Mouse (Mus musculus): ENCODE results near the gene Atp8b2. TPM values are rescaled to one million over a fixed set of nuclear protein-coding genes. Genes with fewer than 3 reads are reported as not detected.
A peak's percentile ranks its signal among the peaks of the same experiment; 100 is the strongest.

Gene Atp8b2
- polyA plus RNA-seq, 1 experiment: 26.8 TPM

GRCm38 (mm10) chr3:89908836-89909235 lies 54.5 kb downstream of the Atp8b2 start:
- H3K27ac ChIP-seq (ENCODE audit: insufficient read depth, low read length): no peak overlapping the region
- H3K27me3 ChIP-seq (ENCODE audit: control insufficient read depth, insufficient read depth, low read length, poor library complexity, severe bottlenecking): no peaks in the 10 kb centered on the region
- no peaks in the 10 kb centered on the region for H3K9me3 ChIP-seq (replicated peaks; ENCODE audit: control insufficient read depth, insufficient read depth, low read length, poor library complexity, severe bottlenecking)
- TF ChIP-seq POLR2A (IDR thresholded peaks at IDR 0.05; ENCODE audit: insufficient read depth, low read length) (no peak), EP300 (IDR thresholded peaks at IDR 0.05; ENCODE audit: insufficient read depth, low read depth, low read length) (no peak), CTCF (IDR thresholded peaks at IDR 0.05; ENCODE audit: low read depth, low read length) (no peak)
- H3K36me3 ChIP-seq (ENCODE audit: control insufficient read depth, insufficient read depth, low read length, poor library complexity, severe bottlenecking): no peaks in the 10 kb centered on the region
- no peak overlapping the region for H3K4me3 ChIP-seq (ENCODE audit: low read depth, low read length)
- no peaks in the 10 kb centered on the region for H3K4me1 ChIP-seq (ENCODE audit: control insufficient read depth, insufficient read depth, low read length)
- H3K9ac ChIP-seq (ENCODE audit: low read depth, poor library complexity, severe bottlenecking): no peak overlapping the region

- Histone ChIP-seq H3K27me3 (ENCODE audit: control insufficient read depth, insufficient read depth, low read length, poor library complexity, severe bottlenecking) (no peaks in the 10 kb centered on the region), H3K4me3 (ENCODE audit: low read depth, low read length) (no peak overlapping the region), H3K9ac (ENCODE audit: low read depth, poor library complexity, severe bottlenecking) (no peak overlapping the region), H3K4me1 (ENCODE audit: control insufficient read depth, insufficient read depth, low read length) (no peaks in the 10 kb centered on the region), H3K9me3 (replicated peaks; ENCODE audit: control insufficient read depth, insufficient read depth, low read length, poor library complexity, severe bottlenecking) (no peaks in the 10 kb centered on the region), H3K36me3 (ENCODE audit: control insufficient read depth, insufficient read depth, low read length, poor library complexity, severe bottlenecking) (no peaks in the 10 kb centered on the region), H3K27ac (ENCODE audit: insufficient read depth, low read length) (no peak overlapping the region)
- no peak for TF ChIP-seq CTCF (IDR thresholded peaks at IDR 0.05; ENCODE audit: low read depth, low read length)
- no peak for TF ChIP-seq EP300 (IDR thresholded peaks at IDR 0.05; ENCODE audit: insufficient read depth, low read depth, low read length)
- no peak for TF ChIP-seq POLR2A (IDR thresholded peaks at IDR 0.05; ENCODE audit: insufficient read depth, low read length)
Observed at GRCm38 (mm10) chr3:89907846-89908245, 55.5 kb downstream of the Atp8b2 start.

- Histone ChIP-seq H3K9ac (ENCODE audit: low read depth, poor library complexity, severe bottlenecking) (no peak overlapping the region), H3K36me3 (ENCODE audit: control insufficient read depth, insufficient read depth, low read length, poor library complexity, severe bottlenecking) (no peaks in the 10 kb centered on the region), H3K27ac (ENCODE audit: insufficient read depth, low read length) (no peak overlapping the region), H3K27me3 (ENCODE audit: control insufficient read depth, insufficient read depth, low read length, poor library complexity, severe bottlenecking) (no peaks in the 10 kb centered on the region), H3K4me3 (ENCODE audit: low read depth, low read length) (no peak overlapping the region), H3K9me3 (replicated peaks; ENCODE audit: control insufficient read depth, insufficient read depth, low read length, poor library complexity, severe bottlenecking) (no peaks in the 10 kb centered on the region), H3K4me1 (ENCODE audit: control insufficient read depth, insufficient read depth, low read length) (peaks cover 6% of the 10 kb centered on the region)
- TF ChIP-seq POLR2A (IDR thresholded peaks at IDR 0.05; ENCODE audit: insufficient read depth, low read length): no peak
- no peak for TF ChIP-seq EP300 (IDR thresholded peaks at IDR 0.05; ENCODE audit: insufficient read depth, low read depth, low read length)
- no peak for TF ChIP-seq CTCF (IDR thresholded peaks at IDR 0.05; ENCODE audit: low read depth, low read length)
Observed at GRCm38 (mm10) chr3:89899511-89899908, 63.8 kb downstream of the Atp8b2 start.

DNA sequence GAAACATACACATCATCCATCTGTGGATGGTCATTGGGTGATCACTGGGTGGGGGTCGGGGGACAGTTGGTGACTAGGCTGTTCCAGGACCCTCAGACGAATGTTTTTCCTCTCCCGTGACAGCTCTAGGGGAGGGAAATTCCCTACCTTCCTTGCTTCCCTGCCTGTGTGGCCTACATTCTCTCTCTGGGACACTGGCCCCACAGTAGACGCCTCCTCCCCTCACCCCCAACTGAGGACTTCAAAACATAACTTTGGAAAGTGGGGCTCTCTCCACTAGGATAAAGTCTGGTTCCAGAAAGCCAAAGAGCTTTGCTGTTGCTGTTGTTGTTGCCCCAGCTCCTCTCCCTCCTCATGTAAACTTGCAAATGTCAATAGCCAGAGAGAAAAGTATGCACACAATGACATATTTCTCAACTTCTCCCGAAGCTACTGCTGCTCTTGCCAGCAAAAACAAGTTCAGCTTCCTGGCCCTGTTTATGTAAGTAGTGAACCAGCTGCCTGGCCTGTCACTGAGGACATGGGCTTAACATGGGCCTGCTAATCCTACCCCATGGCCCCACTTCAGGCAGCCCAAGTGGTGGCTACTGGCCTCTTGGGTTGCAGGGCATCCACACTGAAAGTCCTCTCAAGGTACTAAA lies 64.3 kb downstream of the Atp8b2 start:
- Histone ChIP-seq H3K4me1 (ENCODE audit: control insufficient read depth, insufficient read depth, low read length) (peaks cover 6% of the 10 kb centered on the region), H3K36me3 (ENCODE audit: control insufficient read depth, insufficient read depth, low read length, poor library complexity, severe bottlenecking) (no peaks in the 10 kb centered on the region), H3K4me3 (ENCODE audit: low read depth, low read length) (no peak overlapping the region), H3K27ac (ENCODE audit: insufficient read depth, low read length) (no peak overlapping the region), H3K9me3 (replicated peaks; ENCODE audit: control insufficient read depth, insufficient read depth, low read length, poor library complexity, severe bottlenecking) (no peaks in the 10 kb centered on the region), H3K27me3 (ENCODE audit: control insufficient read depth, insufficient read depth, low read length, poor library complexity, severe bottlenecking) (no peaks in the 10 kb centered on the region), H3K9ac (ENCODE audit: low read depth, poor library complexity, severe bottlenecking) (no peak overlapping the region)
- no peak for TF ChIP-seq POLR2A (IDR thresholded peaks at IDR 0.05; ENCODE audit: insufficient read depth, low read length)
- TF ChIP-seq CTCF (IDR thresholded peaks at IDR 0.05; ENCODE audit: low read depth, low read length): no peak
- no peak for TF ChIP-seq EP300 (IDR thresholded peaks at IDR 0.05; ENCODE audit: insufficient read depth, low read depth, low read length)

- Histone ChIP-seq H3K9ac (ENCODE audit: low read depth, poor library complexity, severe bottlenecking) (no peak overlapping the region), H3K36me3 (ENCODE audit: control insufficient read depth, insufficient read depth, low read length, poor library complexity, severe bottlenecking) (no peaks in the 10 kb centered on the region), H3K4me1 (ENCODE audit: control insufficient read depth, insufficient read depth, low read length) (peaks cover 6% of the 10 kb centered on the region), H3K9me3 (replicated peaks; ENCODE audit: control insufficient read depth, insufficient read depth, low read length, poor library complexity, severe bottlenecking) (no peaks in the 10 kb centered on the region), H3K27ac (ENCODE audit: insufficient read depth, low read length) (no peak overlapping the region), H3K27me3 (ENCODE audit: control insufficient read depth, insufficient read depth, low read length, poor library complexity, severe bottlenecking) (no peaks in the 10 kb centered on the region), H3K4me3 (ENCODE audit: low read depth, low read length) (no peak overlapping the region)
- no peak for TF ChIP-seq CTCF (IDR thresholded peaks at IDR 0.05; ENCODE audit: low read depth, low read length)
- TF ChIP-seq POLR2A (IDR thresholded peaks at IDR 0.05; ENCODE audit: insufficient read depth, low read length): no peak
- no peak for TF ChIP-seq EP300 (IDR thresholded peaks at IDR 0.05; ENCODE audit: insufficient read depth, low read depth, low read length)
Observed at GRCm38 (mm10) chr3:89898011-89898410, 65.3 kb downstream of the Atp8b2 start.

DNA sequence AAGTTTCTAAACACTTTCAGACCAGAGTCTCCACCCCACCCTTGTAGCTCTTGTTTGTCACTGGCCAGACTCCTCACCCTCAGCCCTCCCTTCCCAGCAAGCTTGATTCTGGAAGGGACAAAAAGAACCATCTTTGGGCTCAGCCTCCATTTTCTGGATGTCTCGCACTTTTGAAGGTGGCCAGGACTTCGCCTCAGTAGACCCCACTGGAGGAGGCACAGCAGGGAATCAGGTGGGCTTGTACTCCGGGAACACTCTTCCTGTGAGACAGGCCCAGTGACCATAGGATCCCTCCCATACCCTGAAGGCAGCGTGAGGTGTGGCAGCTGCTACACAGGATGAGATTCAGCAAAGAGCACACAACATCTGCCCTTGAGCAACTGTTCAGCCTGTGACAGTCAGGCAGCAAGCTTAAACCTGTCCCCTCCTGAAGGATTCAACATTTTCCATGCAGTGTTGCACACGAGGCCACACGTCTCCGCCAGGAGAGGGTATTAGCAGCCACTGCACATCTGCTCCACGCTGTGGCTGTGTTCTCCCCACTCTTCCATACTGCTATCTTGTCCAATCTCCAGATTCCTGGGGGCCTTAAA lies 66.0 kb downstream of the Atp8b2 start:
- H3K4me3 ChIP-seq (ENCODE audit: low read depth, low read length): no peak overlapping the region
- TF ChIP-seq CTCF (IDR thresholded peaks at IDR 0.05; ENCODE audit: low read depth, low read length) (no peak), POLR2A (IDR thresholded peaks at IDR 0.05; ENCODE audit: insufficient read depth, low read length) (no peak), EP300 (IDR thresholded peaks at IDR 0.05; ENCODE audit: insufficient read depth, low read depth, low read length) (peak; percentile 71)
- H3K9me3 ChIP-seq (replicated peaks; ENCODE audit: control insufficient read depth, insufficient read depth, low read length, poor library complexity, severe bottlenecking): no peaks in the 10 kb centered on the region
- no peak overlapping the region for H3K27ac ChIP-seq (ENCODE audit: insufficient read depth, low read length)
- no peak overlapping the region for H3K9ac ChIP-seq (ENCODE audit: low read depth, poor library complexity, severe bottlenecking)
- no peaks in the 10 kb centered on the region for H3K27me3 ChIP-seq (ENCODE audit: control insufficient read depth, insufficient read depth, low read length, poor library complexity, severe bottlenecking)
- no peaks in the 10 kb centered on the region for H3K36me3 ChIP-seq (ENCODE audit: control insufficient read depth, insufficient read depth, low read length, poor library complexity, severe bottlenecking)
- peaks cover 6% of the 10 kb centered on the region for H3K4me1 ChIP-seq (ENCODE audit: control insufficient read depth, insufficient read depth, low read length)
